8 mouse cellular contexts compared by ENCODE assay signal in genomic region chr4:9028475-9028874, GRCm38 (mm10).
A peak's percentile ranks its signal among the peaks of the same experiment; 100 is the strongest.
DNase-seq lines count a peak whose midpoint lies in the region; ATAC-seq lines count a peak whose summit lies in the region.

No protein-coding gene starts in this region.

- no peaks in the 10 kb centered on the region for H3K9me3 ChIP-seq in heart, embryonic 15.5 days (replicated peaks)
- H3K9me3 ChIP-seq in midbrain, embryonic 10.5 days (replicated peaks) = no peaks in the 10 kb centered on the region

- H3K36me3 ChIP-seq in heart, embryonic 15.5 days = no peaks in the 10 kb centered on the region
- H3K36me3 ChIP-seq in midbrain, embryonic 10.5 days = no peaks in the 10 kb centered on the region

- WGBS in heart, embryonic 15.5 days = 1% methylated on average over 12 of the region's 12 CpGs
- WGBS in midbrain, embryonic 10.5 days = under 1% methylated on average over 12 of the region's 12 CpGs

- peak overlapping the region; percentile 85 for H3K4me2 ChIP-seq in heart, embryonic 15.5 days

- no peak for ATAC-seq in cerebellum, adult (ENCODE audit: insufficient number of reproducible peaks, low FRiP score, low TSS enrichment)
- peak; percentile 19 for ATAC-seq in CD4-positive, CD25-positive, alpha-beta regulatory T cell, adult 4 months
- ATAC-seq in heart, embryonic 15.5 days (replicated peaks; ENCODE audit: insufficient number of reproducible peaks, insufficient read depth, low FRiP score, low read depth) = no peak

- H3K27ac ChIP-seq in heart, embryonic 15.5 days = 0 out of 2 replicates have a peak overlapping the region, but pooled peaks have one; percentile 59
- peak overlapping the region; percentile 84 for H3K27ac ChIP-seq in midbrain, embryonic 10.5 days (replicated peaks)

- H3K4me1 ChIP-seq in heart, embryonic 15.5 days (replicated peaks) = peaks cover 16% of the 10 kb centered on the region
- peaks cover 37% of the 10 kb centered on the region for H3K4me1 ChIP-seq in midbrain, embryonic 10.5 days

- peak; percentile 43 for DNase-seq in cerebellum, adult 11 months
- peak; percentile 86 for DNase-seq in embryo, embryonic 11 days
- DNase-seq in layer of hippocampus, postnatal 36 days = peak; percentile 39 to 47
- peak; percentile 66 for DNase-seq in midbrain, embryonic 10.5 days (ENCODE audit: low spot score)
- peak; percentile 53 for DNase-seq in thymus, postnatal 4 days

- peak overlapping the region; percentile 46 for H3K4me3 ChIP-seq in heart, embryonic 15.5 days
- peak overlapping the region; percentile 51 for H3K4me3 ChIP-seq in midbrain, embryonic 10.5 days

- no peaks in the 10 kb centered on the region for H3K27me3 ChIP-seq in heart, embryonic 15.5 days
- no peaks in the 10 kb centered on the region for H3K27me3 ChIP-seq in midbrain, embryonic 10.5 days (ENCODE audit: low read depth, poor library complexity, severe bottlenecking)

- peak overlapping the region; percentile 46 for H3K9ac ChIP-seq in heart, embryonic 15.5 days
